Mouse (Mus musculus): ENCODE results near the gene Eif2b3.

The Eif2b3 gene

DNA sequence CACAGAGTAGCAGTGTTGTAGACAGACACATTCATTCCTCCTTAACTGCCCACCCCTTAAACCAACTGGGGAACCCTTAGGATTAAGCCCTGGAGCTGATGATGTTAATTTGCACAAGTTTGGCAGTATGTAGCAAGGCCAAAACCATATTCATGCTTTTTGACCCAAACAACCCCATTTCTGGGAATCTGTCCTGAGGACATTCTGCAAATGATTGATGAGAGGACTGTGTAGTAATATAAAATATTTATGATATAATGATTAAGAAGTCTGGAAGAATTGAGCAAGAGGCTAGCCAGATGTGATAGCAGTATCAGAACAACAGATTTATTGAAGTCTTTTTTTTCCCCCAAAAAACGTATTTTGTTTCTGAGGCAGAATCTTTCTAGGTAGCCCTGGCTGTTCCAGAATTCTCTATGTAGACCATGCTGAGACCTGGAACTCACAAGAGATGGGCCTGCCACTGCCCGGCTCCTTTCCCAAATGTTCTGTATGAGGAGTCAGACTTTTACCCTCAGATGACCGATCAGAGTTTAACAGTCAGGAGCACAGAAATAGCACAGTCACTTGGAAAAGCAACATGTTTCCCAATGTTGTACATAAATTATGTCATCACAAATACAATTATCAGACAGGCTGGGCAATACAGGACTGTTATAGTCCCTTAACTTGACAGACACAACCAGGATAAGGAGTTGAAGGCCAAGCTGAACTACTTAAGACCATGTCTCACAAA is 75.6 kb downstream of the Eif2b3 start:
- no peak for DNase-seq (ENCODE audit: low read depth, low spot score)

DNA sequence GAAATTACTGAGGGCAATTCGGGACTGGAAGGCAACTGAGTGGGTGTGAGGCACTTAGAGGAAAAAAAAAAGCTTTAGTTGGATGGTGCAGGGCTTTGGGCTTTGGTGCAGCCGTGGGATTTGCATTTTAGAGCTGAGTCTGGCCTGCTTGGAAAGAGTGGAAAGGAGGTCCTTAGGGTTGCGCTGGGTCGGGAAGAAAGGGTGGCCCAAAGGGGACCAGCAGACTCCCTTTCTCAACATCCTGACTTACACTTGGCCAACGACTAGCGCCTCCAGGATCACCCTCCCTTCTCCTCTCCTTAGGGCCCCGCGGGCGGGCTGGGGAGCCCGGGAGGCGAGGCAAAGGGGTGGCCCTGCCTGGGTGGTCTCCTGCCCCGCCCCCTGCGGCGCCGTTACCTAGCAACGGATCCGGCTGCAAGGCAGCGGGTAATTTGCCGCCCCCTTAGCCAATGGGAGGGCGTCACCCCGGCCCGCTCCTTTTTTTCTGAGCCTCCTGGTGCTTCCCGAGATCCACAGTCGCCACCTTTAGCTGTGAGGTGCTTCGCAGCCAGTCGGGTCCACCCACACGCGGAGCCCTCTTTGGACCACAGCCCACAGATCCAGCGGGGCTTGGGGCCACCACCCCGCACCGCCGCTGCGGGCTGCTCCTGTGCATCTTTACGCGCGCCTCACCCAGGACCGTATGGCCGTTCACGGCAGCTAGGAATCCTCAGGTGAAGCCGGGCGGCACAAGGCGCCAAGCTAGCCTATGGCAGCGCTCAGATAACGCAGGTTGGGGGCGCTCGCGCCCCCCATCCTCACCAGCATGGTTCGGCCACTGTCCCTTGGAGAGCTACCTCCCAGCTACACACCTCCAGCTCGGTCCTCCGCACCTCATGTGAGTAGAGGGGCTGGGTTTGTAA is 76.6 kb downstream of the Eif2b3 start, which contains the start of gene Ptch2:
Gene Ptch2, plus strand, starts transcription at position 525 of the 902 bp plus-strand sequence.
- DNase-seq (ENCODE audit: low read depth, low spot score) = no peak

GRCm38 (mm10) chr4:117096666-117097065 is 77.5 kb downstream of the Eif2b3 start:
- DNase-seq (ENCODE audit: low read depth, low spot score) = no peak

DNA sequence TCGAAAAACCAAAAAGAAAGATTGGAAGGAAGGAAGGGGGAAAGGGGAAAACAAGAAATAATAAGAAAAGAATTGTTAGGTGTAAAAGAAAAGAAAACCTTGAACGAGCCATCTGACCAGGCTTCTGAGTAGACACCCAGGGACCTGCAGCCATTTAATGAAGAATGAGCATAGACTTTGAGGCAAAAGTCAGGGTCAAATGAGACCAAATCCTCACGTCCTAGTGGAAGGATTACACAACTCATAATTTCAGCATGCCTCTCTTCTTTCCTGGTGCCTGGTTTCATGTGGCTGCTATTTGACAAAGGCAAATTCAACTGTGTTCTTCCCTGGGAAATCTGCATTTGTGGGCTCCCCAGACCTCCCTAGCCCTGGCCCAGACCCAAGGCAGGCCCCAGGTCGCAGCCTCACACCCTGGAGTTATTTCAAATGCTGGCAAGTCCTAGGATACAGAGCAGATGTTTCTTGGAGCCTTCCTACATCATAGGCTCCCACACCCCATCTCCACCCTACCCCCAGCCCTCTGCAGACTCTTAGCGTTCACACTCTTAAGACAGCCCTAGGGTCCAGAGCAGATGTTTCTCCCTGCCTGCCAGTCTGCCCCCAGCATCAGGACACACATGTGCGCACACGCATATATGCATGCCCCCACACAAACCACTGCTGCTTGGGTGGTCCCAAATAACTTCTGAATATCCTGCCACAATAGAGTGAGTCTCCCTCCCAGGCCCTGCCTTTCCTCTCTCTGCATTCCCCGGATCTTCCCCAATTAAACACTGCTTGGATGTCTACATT is 79.0 kb downstream of the Eif2b3 start:
- DNase-seq (ENCODE audit: low read depth, low spot score) = no peak

- DNase-seq (ENCODE audit: low read depth, low spot score) = no peak
Observed at GRCm38 (mm10) chr4:117098764-117099036, 79.5 kb downstream of the Eif2b3 start.

DNA sequence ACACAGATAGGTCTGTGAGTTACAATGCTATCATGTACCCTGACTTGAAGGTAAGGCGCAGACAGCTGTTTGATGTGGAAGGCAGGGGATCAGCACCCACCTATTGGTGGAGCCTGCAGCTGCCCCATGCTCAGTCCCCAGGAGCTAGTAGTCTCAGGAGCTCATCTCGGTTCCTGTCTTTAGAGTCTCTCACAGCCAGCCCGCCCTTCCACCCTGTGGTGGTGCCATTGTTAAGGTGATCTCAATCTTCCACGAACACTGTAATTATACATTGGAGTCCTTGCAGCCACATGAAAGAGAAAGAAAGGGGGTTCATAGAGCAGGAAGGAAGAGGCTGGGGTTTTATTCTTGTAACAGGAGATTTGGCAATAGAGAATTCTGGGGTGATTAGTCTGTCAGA is 80.8 kb downstream of the Eif2b3 start:
- DNase-seq (ENCODE audit: low read depth, low spot score) = no peak

GRCm38 (mm10) chr4:117101218-117101617 is 82.0 kb downstream of the Eif2b3 start:
- no peak for DNase-seq (ENCODE audit: low read depth, low spot score)

DNA sequence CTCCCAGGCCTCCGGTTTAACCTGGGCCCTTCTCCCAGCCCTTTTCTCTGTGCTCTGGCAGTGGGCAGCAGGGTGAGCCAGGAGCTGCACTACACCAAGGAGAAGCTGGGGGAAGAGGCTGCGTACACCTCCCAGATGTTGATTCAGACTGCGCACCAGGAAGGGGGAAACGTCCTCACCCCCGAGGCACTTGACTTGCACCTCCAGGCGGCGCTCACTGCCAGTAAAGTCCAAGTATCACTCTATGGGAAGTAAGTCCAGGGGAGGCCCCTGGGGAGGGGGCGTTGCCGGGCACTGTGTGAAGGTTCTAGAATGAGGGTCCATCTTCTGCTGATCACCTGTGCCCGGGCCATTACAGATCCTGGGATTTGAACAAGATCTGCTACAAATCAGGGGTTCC is 85.5 kb downstream of the Eif2b3 start:
- DNase-seq (ENCODE audit: low read depth, low spot score) = no peak

- no peak for DNase-seq (ENCODE audit: low read depth, low spot score)
Observed at GRCm38 (mm10) chr4:117105127-117105526, 85.9 kb downstream of the Eif2b3 start.

DNA sequence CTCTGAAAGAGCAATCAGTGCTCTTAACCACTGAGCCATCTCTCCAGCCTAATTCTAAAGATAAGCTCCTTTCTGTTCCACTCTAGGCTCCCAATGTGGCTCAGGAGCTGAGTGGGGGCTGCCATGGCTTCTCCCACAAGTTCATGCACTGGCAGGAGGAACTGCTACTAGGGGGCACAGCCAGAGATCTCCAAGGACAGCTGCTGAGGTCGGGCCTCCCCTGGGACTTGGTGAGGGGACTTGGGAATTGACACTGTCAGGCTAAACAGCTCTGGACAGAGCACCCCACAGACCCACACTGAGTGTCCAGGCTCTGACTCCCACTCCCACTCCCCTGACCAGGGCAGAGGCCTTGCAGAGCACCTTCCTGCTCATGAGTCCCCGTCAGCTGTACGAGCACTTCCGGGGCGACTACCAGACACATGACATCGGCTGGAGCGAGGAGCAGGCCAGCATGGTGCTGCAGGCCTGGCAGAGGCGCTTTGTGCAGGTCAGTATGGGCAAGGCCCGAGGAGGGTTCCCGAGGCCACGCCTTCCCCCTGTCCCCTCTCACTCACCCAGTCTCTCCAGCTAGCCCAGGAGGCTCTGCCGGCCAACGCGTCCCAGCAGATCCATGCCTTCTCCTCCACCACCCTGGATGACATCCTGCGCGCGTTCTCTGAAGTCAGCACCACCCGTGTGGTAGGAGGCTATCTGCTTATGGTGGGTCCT is 88.8 kb downstream of the Eif2b3 start:
- DNase-seq (ENCODE audit: low read depth, low spot score) = no peak

DNA sequence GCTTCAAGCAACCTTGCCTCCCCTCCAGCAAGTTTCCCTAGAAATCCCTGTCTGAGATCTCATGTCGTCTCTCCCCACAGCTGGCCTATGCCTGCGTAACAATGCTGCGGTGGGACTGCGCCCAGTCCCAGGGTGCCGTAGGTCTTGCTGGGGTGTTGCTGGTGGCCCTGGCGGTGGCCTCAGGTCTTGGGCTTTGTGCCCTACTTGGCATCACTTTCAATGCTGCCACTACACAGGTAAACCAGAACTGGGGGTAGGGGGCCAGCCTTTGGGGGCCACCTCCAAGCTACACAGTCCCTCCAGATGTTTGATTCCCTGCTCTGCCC is 89.3 kb downstream of the Eif2b3 start:
- no peak for DNase-seq (ENCODE audit: low read depth, low spot score)

DNA sequence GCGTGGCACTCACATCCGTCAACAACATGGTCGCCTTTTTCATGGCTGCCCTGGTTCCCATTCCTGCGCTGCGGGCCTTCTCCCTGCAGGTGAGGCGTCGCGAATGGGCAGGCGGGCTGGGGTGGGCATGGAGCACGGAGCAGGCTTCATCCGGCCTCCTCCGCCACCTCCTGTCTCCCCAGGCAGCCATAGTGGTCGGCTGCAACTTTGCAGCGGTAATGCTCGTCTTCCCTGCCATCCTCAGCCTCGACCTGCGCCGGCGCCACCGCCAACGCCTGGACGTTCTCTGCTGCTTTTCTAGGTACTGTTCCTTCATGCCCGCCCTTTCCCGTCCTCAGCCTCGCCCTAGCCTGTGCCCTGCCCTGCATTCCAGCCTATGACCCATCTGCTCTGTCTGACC is 90.1 kb downstream of the Eif2b3 start:
- no peak for DNase-seq (ENCODE audit: low read depth, low spot score)

- no peak for DNase-seq (ENCODE audit: low read depth, low spot score)
Observed at GRCm38 (mm10) chr4:117110249-117110648, 91.0 kb downstream of the Eif2b3 start.

- DNase-seq (ENCODE audit: low read depth, low spot score) = no peak
Observed at GRCm38 (mm10) chr4:117110985-117111384, 91.8 kb downstream of the Eif2b3 start.

GRCm38 (mm10) chr4:117113237-117113636 is 94.0 kb downstream of the Eif2b3 start:
- DNase-seq (ENCODE audit: low read depth, low spot score) = no peak

DNA sequence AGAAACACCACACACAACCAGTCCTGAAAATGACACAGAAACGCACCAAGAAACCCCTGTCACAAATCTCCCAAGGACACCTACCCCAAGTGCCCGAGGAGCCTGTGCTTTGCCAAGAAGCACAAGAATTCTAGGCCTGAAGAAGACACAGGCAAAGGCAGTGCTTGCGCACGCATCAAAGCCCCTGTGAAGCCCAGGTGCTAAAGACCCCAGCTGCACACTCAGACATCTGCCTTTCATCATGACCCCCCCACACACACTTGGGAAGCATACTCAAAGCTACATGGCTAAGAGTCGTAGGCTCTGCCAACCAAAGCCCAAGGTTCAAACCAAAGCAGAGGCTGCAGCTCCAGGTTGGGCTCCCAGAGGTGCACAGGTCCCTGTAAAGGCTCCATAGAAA is 96.4 kb downstream of the Eif2b3 start:
- DNase-seq (ENCODE audit: low read depth, low spot score) = no peak

GRCm38 (mm10) chr4:117117931-117118330 is 98.7 kb downstream of the Eif2b3 start:
- DNase-seq (ENCODE audit: low read depth, low spot score) = no peak

DNA sequence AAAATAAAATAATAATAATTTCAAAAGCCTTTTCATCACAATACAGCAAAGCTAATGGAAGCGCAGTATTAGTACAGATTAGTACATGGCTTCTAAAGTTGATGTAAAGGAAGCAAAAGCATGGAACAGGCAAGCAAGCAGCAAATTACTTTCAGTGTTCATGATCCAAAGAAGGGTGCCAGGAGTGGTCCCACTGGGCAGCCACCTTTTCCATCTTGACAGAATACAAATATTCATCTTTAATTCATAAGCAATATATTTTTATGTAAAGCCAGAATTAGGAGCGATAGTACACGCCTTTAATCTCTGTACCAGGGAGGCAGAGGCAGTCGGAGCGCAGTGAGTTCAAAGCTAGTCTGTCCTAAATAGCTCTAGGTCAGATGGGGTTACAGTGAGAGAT is 100.4 kb downstream of the Eif2b3 start:
- DNase-seq (ENCODE audit: low read depth, low spot score) = no peak

GRCm38 (mm10) chr4:117120052-117120444 is 100.8 kb downstream of the Eif2b3 start:
- DNase-seq (ENCODE audit: low read depth, low spot score) = no peak

DNA sequence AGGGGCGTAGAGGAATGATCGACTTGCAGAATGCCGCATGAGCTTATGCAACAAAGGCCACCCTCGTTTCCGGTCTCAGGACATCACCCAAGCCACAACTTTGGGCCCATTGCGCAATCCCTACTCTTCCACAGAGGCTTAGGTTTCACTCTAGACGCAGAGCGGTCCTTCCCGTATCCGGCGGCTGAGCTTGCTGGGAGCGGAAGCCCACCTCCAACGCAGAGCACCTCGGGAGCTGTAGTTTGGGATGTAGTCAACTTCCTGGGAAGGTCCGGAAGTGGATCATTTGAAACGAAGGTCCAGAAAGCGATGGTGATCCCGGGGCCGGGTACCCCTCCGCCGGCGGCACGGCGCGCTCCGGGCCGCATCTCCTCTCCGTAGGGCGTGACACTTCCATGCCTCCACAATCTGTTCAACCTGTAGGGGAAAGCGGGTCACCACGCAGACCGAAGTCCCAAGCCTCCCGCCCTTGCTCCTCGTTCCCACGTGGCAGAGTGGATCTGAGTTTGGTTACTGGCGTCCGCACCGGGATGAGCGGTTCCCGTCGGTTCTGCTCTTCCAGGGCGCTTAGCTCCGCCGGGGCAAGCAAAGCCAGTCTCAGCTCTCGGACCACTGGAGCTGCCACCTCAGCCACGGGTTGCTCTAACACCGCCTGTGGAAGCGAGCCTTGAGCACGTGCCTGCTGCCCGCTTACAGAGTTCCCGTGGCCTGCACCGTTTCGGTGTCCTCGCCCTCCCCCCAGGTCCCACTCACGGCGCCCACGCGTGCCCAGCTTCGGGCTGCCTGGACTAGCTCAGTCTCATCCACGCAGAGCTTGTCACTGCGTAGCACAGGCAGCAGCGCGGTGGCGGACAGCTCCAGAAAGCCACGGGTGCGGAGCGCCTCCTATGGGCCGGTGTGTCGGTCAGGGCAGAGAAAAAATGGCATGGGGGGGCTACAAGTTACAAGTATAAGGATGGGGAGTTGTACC is 101.5 kb downstream of the Eif2b3 start:
- peak; percentile 99 for DNase-seq (ENCODE audit: low read depth, low spot score)

DNA sequence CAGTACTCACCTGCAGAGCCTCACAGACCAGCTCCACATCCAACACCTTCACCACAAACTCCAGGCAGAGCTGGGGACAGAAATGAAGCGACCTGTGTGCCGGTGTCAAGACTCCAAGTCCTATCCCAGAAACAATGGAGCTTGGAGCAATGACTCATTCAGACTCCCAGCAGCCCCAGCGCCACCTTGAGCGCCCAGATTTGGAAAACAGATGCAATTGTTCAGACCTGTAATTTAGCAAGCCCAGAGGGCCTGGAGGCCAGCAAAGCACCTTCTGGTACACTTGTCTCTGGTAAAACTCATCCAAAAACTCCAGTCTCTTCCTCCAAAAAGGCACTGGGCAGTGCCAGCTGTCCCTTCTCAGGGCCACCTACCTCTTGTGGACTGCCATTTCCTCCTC is 103.0 kb downstream of the Eif2b3 start:
- no peak for DNase-seq (ENCODE audit: low read depth, low spot score)

Data from telencephalon, adult 2 months (tissue).